Mouse (Mus musculus) myocyte (in vitro differentiated cells): ENCODE results near the gene Tcf12. TPM values are rescaled to one million over a fixed set of nuclear protein-coding genes. Genes with fewer than 3 reads are reported as not detected.

Experiments used
- H3K27me3 ChIP-seq: one replicate; pipeline ENCODE4 v1.6.1; 2011; ENCODE audit not compliant: control insufficient read depth, insufficient read depth, insufficient read length
- H3K36me3 ChIP-seq: one replicate; pipeline ENCODE4 v1.6.1; 2011; ENCODE audit not compliant: control insufficient read depth, insufficient read depth
- H3K4me2 ChIP-seq: one replicate; pipeline ENCODE4 v1.6.1; 2011; ENCODE audit warnings: low read depth, control low read depth
- H3K4me3 ChIP-seq: one replicate; pipeline ENCODE4 v1.5.1; 2011; ENCODE audit warnings: mild to moderate bottlenecking, control low read depth, moderate library complexity
- H3K79me2 ChIP-seq: one replicate; pipeline ENCODE4 v1.6.1; 2011; ENCODE audit not compliant: control insufficient read depth, insufficient read depth
- H3ac ChIP-seq: one replicate; pipeline ENCODE4 v1.6.1; 2011; ENCODE audit not compliant: control insufficient read depth, insufficient read length
- CEBPB ChIP-seq: IDR thresholded peaks from 2 replicates; pipeline ENCODE4 v1.6.1; 2011; ENCODE audit warnings: mild to moderate bottlenecking, moderate library complexity; ENCODE audit not compliant: poor library complexity, insufficient read depth, severe bottlenecking
- E2F4 ChIP-seq: IDR thresholded peaks from one replicate; pipeline ENCODE4 v1.6.1; 2011; ENCODE audit warnings: mild to moderate bottlenecking, control low read depth, moderate library complexity; ENCODE audit not compliant: insufficient read depth
- MAX ChIP-seq: IDR thresholded peaks from one replicate; pipeline ENCODE4 v1.6.1; 2011; ENCODE audit warnings: low read depth, mild to moderate bottlenecking, control low read depth
- MYOD1 ChIP-seq, 3 experiments: IDR thresholded peaks; one replicate each; pipeline ENCODE4 v1.6.1; 2011; ENCODE audit warnings: control low read depth in 2 of 3, low read depth in 2 of 3, mild to moderate bottlenecking in 2 of 3, moderate library complexity in 1 of 3; ENCODE audit not compliant: insufficient read length in 2 of 3, control insufficient read depth in 1 of 3
- MYOG ChIP-seq, 3 experiments: IDR thresholded peaks; one replicate each; pipeline ENCODE4 v1.6.1; 2011; ENCODE audit warnings: control low read depth in 2 of 3, low read depth in 2 of 3, mild to moderate bottlenecking in 2 of 3; ENCODE audit not compliant: insufficient read length in 2 of 3, control insufficient read depth in 1 of 3, insufficient read depth in 1 of 3
- POLR2A ChIP-seq: IDR thresholded peaks from one replicate; pipeline ENCODE4 v1.6.1; 2011; ENCODE audit warnings: low read depth, mild to moderate bottlenecking, control low read depth, moderate library complexity; ENCODE audit not compliant: insufficient read length
- POLR2AphosphoS2 ChIP-seq: IDR thresholded peaks from one replicate; pipeline ENCODE4 v1.6.1; 2011; ENCODE audit warnings: low read depth, control low read depth; ENCODE audit not compliant: insufficient read length
- REST ChIP-seq: IDR thresholded peaks from one replicate; pipeline ENCODE4 v1.6.1; 2011; ENCODE audit warnings: mild to moderate bottlenecking, control low read depth, moderate library complexity; ENCODE audit not compliant: insufficient read depth, insufficient read length
- SRF ChIP-seq: IDR thresholded peaks from one replicate; pipeline ENCODE4 v1.6.1; 2011; ENCODE audit warnings: low read depth; ENCODE audit not compliant: control insufficient read depth, insufficient read length
- TCF12 ChIP-seq: IDR thresholded peaks from one replicate; pipeline ENCODE4 v1.6.1; 2011; ENCODE audit warnings: mild to moderate bottlenecking, control low read depth; ENCODE audit not compliant: poor library complexity, insufficient read depth, severe bottlenecking
- TCF3 ChIP-seq: IDR thresholded peaks from one replicate; pipeline ENCODE4 v1.6.1; 2011; ENCODE audit warnings: low read depth, control low read depth; ENCODE audit not compliant: insufficient read length
- USF1 ChIP-seq: IDR thresholded peaks from one replicate; pipeline ENCODE4 v1.6.1; 2011; ENCODE audit warnings: low read depth, mild to moderate bottlenecking, control low read depth, moderate library complexity
- polyA plus RNA-seq: library from polyadenylated mRNA; unstranded; fragments of >200 nt; fragmentation: generic; extraction: Trizol; gene quantifications from one replicate; pipeline ENCODE4 v1.2.1, GENCODE M21; 2012; ENCODE audit warnings: missing spikeins

The Tcf12 gene
- polyA plus RNA-seq, 1 experiment: 34.6 TPM

- TF ChIP-seq TCF3 (no peak), MAX (no peak), MYOD1 (IDR thresholded peaks at IDR 0.05; ENCODE audit: control insufficient read depth in 1 of 3, insufficient read length in 2 of 3, low read depth in 2 of 3) (no peak), POLR2A (no peak), MYOG (IDR thresholded peaks at IDR 0.05; ENCODE audit: control insufficient read depth in 1 of 3, insufficient read depth in 1 of 3, insufficient read length in 2 of 3, low read depth in 2 of 3) (no peak), E2F4 (no peak), CEBPB (no peak), REST (no peak), TCF12 (no peak), SRF (no peak), USF1 (no peak), POLR2AphosphoS2 (no peak)
- Histone ChIP-seq H3ac (no peak overlapping the region), H3K36me3 (no peaks in the 10 kb centered on the region), H3K4me2 (no peak overlapping the region), H3K27me3 (no peaks in the 10 kb centered on the region), H3K79me2 (peaks cover 93% of the 10 kb centered on the region), H3K4me3 (no peak overlapping the region)
Measured at GRCm38 (mm10) chr9:72014585-72015381, 96.9 kb downstream of the Tcf12 start.

GRCm38 (mm10) chr9:72013541-72013940 lies 98.1 kb downstream of the Tcf12 start:
- TF ChIP-seq USF1 (no peak), REST (no peak), TCF12 (no peak), MYOD1 (IDR thresholded peaks at IDR 0.05; ENCODE audit: control insufficient read depth in 1 of 3, insufficient read length in 2 of 3, low read depth in 2 of 3) (no peak), SRF (no peak), E2F4 (no peak), TCF3 (no peak), MYOG (IDR thresholded peaks at IDR 0.05; ENCODE audit: control insufficient read depth in 1 of 3, insufficient read depth in 1 of 3, insufficient read length in 2 of 3, low read depth in 2 of 3) (no peak), POLR2AphosphoS2 (no peak)

GRCm38 (mm10) chr9:72008634-72009033 lies 103.0 kb downstream of the Tcf12 start:
- H3ac ChIP-seq: no peak overlapping the region
- no peak overlapping the region for H3K4me2 ChIP-seq
- no peaks in the 10 kb centered on the region for H3K36me3 ChIP-seq
- H3K27me3 ChIP-seq: no peaks in the 10 kb centered on the region
- no peak overlapping the region for H3K4me3 ChIP-seq
- TF ChIP-seq MYOD1 (IDR thresholded peaks at IDR 0.05; ENCODE audit: control insufficient read depth in 1 of 3, insufficient read length in 2 of 3, low read depth in 2 of 3): no peak
- TF ChIP-seq E2F4: no peak
- TF ChIP-seq TCF3: no peak
- TF ChIP-seq CEBPB: no peak
- no peak for TF ChIP-seq SRF
- no peak for TF ChIP-seq TCF12
- TF ChIP-seq POLR2AphosphoS2: no peak
- TF ChIP-seq POLR2A: no peak
- TF ChIP-seq MYOG (IDR thresholded peaks at IDR 0.05; ENCODE audit: control insufficient read depth in 1 of 3, insufficient read depth in 1 of 3, insufficient read length in 2 of 3, low read depth in 2 of 3): no peak
- peaks cover 78% of the 10 kb centered on the region for H3K79me2 ChIP-seq

More at GRCm38 (mm10) chr9:72013541-72013940, 98.1 kb downstream of the Tcf12 start:
- no peak overlapping the region for H3K4me2 ChIP-seq
- H3K27me3 ChIP-seq: no peaks in the 10 kb centered on the region
- no peak overlapping the region for H3ac ChIP-seq
- peaks cover 93% of the 10 kb centered on the region for H3K79me2 ChIP-seq
- H3K36me3 ChIP-seq: no peaks in the 10 kb centered on the region
- no peak overlapping the region for H3K4me3 ChIP-seq

- TF ChIP-seq MYOG (IDR thresholded peaks at IDR 0.05; ENCODE audit: control insufficient read depth in 1 of 3, insufficient read depth in 1 of 3, insufficient read length in 2 of 3, low read depth in 2 of 3) (peak; percentile 86 to 97 (median 87)), POLR2A (no peak), MAX (no peak), USF1 (no peak), REST (no peak), TCF3 (peak; percentile 72), MYOD1 (IDR thresholded peaks at IDR 0.05; ENCODE audit: control insufficient read depth in 1 of 3, insufficient read length in 2 of 3, low read depth in 2 of 3) (peak; percentile 88 to 99 (median 96)), TCF12 (peak; percentile 52), CEBPB (no peak)
- Histone ChIP-seq H3K4me3 (no peak overlapping the region), H3K79me2 (peaks cover 77% of the 10 kb centered on the region), H3ac (no peak overlapping the region), H3K27me3 (no peaks in the 10 kb centered on the region), H3K36me3 (peaks cover 3% of the 10 kb centered on the region), H3K4me2 (peak overlapping the region; percentile 8)
Measured at GRCm38 (mm10) chr9:71991147-71991546, 120.5 kb downstream of the Tcf12 start.

- Histone ChIP-seq H3K4me2 (no peak overlapping the region), H3K36me3 (peaks cover 3% of the 10 kb centered on the region), H3K79me2 (peaks cover 77% of the 10 kb centered on the region), H3ac (no peak overlapping the region), H3K27me3 (no peaks in the 10 kb centered on the region), H3K4me3 (no peak overlapping the region)
- TF ChIP-seq POLR2A (no peak), CEBPB (no peak), TCF12 (no peak), MYOG (IDR thresholded peaks at IDR 0.05; ENCODE audit: control insufficient read depth in 1 of 3, insufficient read depth in 1 of 3, insufficient read length in 2 of 3, low read depth in 2 of 3) (no peak), REST (no peak)
Measured at GRCm38 (mm10) chr9:71990376-71990775, 121.3 kb downstream of the Tcf12 start.
